Mouse (Mus musculus) kidney, embryonic 16.5 days (tissue): ENCODE results near the gene Spint5. TPM values are rescaled to one million over a fixed set of nuclear protein-coding genes. Genes with fewer than 3 reads are reported as not detected.

Experiments used
- ATAC-seq: fragments of 200-750 bp; cut with Nextera tagmentation; 2 replicates; pipeline ENCODE4 v1.8.0; 2017; ENCODE audit warnings: moderate TSS enrichment; ENCODE audit not compliant: low FRiP score, low TSS enrichment
- H3K27ac ChIP-seq: fragments of 300-500 bp; sonication (generic); 2 replicates; pipeline ENCODE4 v1.5.1; 2014; ENCODE audit warnings: low read length
- H3K27me3 ChIP-seq: fragments of 300-500 bp; sonication (generic); 2 replicates; pipeline ENCODE4 v1.6.1; 2014; ENCODE audit warnings: low read length, control low read depth, mixed read lengths; ENCODE audit not compliant: insufficient read depth
- H3K36me3 ChIP-seq: fragments of 300-500 bp; sonication (generic); 2 replicates; pipeline ENCODE4 v1.6.1; 2014; ENCODE audit warnings: low read length, control low read depth, mixed read lengths; ENCODE audit not compliant: insufficient read depth
- H3K4me1 ChIP-seq: fragments of 300-500 bp; sonication (generic); 2 replicates; pipeline ENCODE4 v1.6.1; 2014; ENCODE audit warnings: low read length, control low read depth, mixed read lengths; ENCODE audit not compliant: insufficient read depth
- H3K4me2 ChIP-seq: fragments of 300-500 bp; sonication (generic); replicated peaks from 2 replicates; pipeline ENCODE4 v1.6.1; 2014; ENCODE audit warnings: low read depth, low read length
- H3K4me3 ChIP-seq: fragments of 300-500 bp; sonication (generic); 2 replicates; pipeline ENCODE4 v1.5.1; 2014; ENCODE audit warnings: mild to moderate bottlenecking, low read length
- H3K9ac ChIP-seq: fragments of 300-500 bp; sonication (generic); replicated peaks from 2 replicates; pipeline ENCODE4 v1.6.1; 2014; ENCODE audit warnings: low read length
- H3K9me3 ChIP-seq: fragments of 300-500 bp; sonication (generic); 2 replicates; pipeline ENCODE4 v1.6.1; 2016; ENCODE audit warnings: low read length, control low read depth
- WGBS: fragments of 180-500 bp; shearing (Covaris S2); extraction: QIAGEN DNeasy Blood & Tissue Kit; methylation state at CpG from one replicate; pipeline ENCODE4 v1.1.7; 2014; 5-methylcytosine and 5-hydroxymethylcytosine counted together
- polyA plus RNA-seq: library from polyadenylated mRNA; unstranded; fragments of >200 nt; fragmentation: Nextera tagmentation; extraction: Ambion mirVana; gene quantifications from 2 replicates; pipeline ENCODE4 v1.2.1, GENCODE M21; 2015

The Spint5 gene
- polyA plus RNA-seq, 1 experiment from 2014 or later = not detected

- no peak overlapping the region for H3K4me2 ChIP-seq
- 91% methylated on average over 2 of the region's 2 CpGs for WGBS
- H3K27me3 ChIP-seq = no peaks in the 10 kb centered on the region
- H3K36me3 ChIP-seq = peaks cover 69% of the 10 kb centered on the region
- ATAC-seq = no peak
- no peak overlapping the region for H3K27ac ChIP-seq
- H3K9me3 ChIP-seq = no peaks in the 10 kb centered on the region
- H3K4me3 ChIP-seq = no peak overlapping the region
- no peaks in the 10 kb centered on the region for H3K4me1 ChIP-seq
- no peak overlapping the region for H3K9ac ChIP-seq
Observed at GRCm38 (mm10) chr2:164752454-164752853, 37.3 kb downstream of the Spint5 start.

GRCm38 (mm10) chr2:164754105-164754504, 39.0 kb downstream of the Spint5 start:
- Histone ChIP-seq H3K27ac (no peak overlapping the region), H3K36me3 (peaks cover 77% of the 10 kb centered on the region), H3K9me3 (no peaks in the 10 kb centered on the region), H3K9ac (no peak overlapping the region), H3K27me3 (no peaks in the 10 kb centered on the region), H3K4me1 (no peaks in the 10 kb centered on the region), H3K4me3 (no peak overlapping the region), H3K4me2 (no peak overlapping the region)
- no peak for ATAC-seq
- whole genome bisulfite sequencing = 74% methylated on average over 11 of the region's 11 CpGs

GRCm38 (mm10) chr2:164754800-164755199, 39.7 kb downstream of the Spint5 start:
- peaks cover 80% of the 10 kb centered on the region for H3K36me3 ChIP-seq
- no peaks in the 10 kb centered on the region for H3K4me1 ChIP-seq
- H3K9ac ChIP-seq = no peak overlapping the region
- WGBS = 80% methylated on average over 2 of the region's 2 CpGs
- H3K27me3 ChIP-seq = no peaks in the 10 kb centered on the region
- no peak overlapping the region for H3K27ac ChIP-seq
- ATAC-seq = no peak
- H3K4me3 ChIP-seq = no peak overlapping the region
- no peak overlapping the region for H3K4me2 ChIP-seq
- no peaks in the 10 kb centered on the region for H3K9me3 ChIP-seq

- Histone ChIP-seq H3K4me1 (no peaks in the 10 kb centered on the region), H3K27me3 (no peaks in the 10 kb centered on the region), H3K4me2 (no peak overlapping the region), H3K9ac (no peak overlapping the region), H3K36me3 (peaks cover 87% of the 10 kb centered on the region), H3K4me3 (no peak overlapping the region), H3K9me3 (no peaks in the 10 kb centered on the region), H3K27ac (no peak overlapping the region)
- ATAC-seq = no peak
- 82% methylated on average over 11 of the region's 11 CpGs for WGBS
Observed at GRCm38 (mm10) chr2:164757841-164758240, 42.7 kb downstream of the Spint5 start.

GRCm38 (mm10) chr2:164758692-164759091, 43.6 kb downstream of the Spint5 start:
- Histone ChIP-seq H3K9me3 (no peaks in the 10 kb centered on the region), H3K27ac (no peak overlapping the region), H3K4me2 (no peak overlapping the region), H3K36me3 (peaks cover 95% of the 10 kb centered on the region), H3K27me3 (no peaks in the 10 kb centered on the region), H3K4me1 (no peaks in the 10 kb centered on the region), H3K9ac (no peak overlapping the region), H3K4me3 (no peak overlapping the region)
- WGBS = 28% methylated on average over 1 of the region's 1 CpGs
- no peak for ATAC-seq

DNA sequence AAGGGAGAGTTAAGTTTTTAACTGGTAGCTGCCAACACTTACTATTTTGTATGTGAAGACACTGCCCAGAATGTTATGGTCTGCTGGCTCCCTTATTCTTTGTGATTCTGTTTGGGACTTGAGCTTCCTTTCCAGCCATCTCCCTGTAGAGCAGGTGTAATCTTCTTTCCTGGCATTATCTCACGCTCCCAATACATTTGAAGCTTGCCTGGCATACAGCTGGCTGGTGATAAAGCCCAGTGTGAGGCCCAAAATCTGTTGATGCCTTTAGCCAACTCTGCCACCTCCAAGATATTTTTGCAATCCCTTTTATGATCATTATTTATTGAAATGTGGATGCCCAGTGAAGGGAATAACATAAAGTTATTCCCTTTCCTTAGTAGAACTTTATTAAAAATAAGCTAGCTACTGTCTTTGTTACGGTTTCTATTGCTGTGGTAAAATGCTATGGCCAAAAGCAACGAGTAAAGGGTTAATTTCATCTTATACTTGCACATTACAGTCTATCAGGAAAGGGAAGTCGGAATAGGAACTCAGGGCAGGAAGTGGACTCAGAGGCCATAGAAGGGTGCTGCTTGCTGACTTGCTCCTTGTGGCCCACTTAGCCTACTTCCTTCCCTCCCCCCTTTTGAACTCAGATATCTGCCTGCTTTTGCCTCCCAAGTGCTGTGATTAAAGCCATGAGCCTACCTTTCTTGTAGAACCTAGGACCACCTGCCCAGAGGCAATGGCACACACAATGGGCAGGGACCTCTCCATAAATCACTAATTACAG, 45.1 kb downstream of the Spint5 start:
- Histone ChIP-seq H3K36me3 (peaks cover 89% of the 10 kb centered on the region), H3K4me1 (no peaks in the 10 kb centered on the region), H3K27me3 (no peaks in the 10 kb centered on the region), H3K27ac (no peak overlapping the region), H3K4me2 (no peak overlapping the region), H3K4me3 (no peak overlapping the region), H3K9me3 (no peaks in the 10 kb centered on the region), H3K9ac (no peak overlapping the region)
- WGBS = 83% methylated on average over 4 of the region's 4 CpGs
- ATAC-seq = no peak

DNA sequence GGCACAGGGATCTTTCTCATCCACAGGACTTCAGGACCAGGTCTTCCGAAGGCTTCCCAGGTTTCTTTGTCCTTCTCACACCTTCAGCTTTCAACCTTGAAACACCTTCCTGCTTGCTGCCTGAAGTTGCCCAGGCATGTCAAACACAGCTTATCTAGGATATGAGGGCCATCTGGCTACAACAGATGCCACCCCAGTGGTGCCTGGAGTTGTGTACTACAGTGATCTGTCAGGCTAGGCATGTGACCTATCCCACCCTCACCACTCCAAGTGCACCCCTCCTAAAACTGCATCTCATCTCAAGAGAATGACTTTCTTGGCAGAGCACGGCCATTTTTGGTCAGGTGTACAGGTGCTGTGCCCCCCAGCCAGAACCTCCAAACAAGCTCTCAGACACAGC, 46.4 kb downstream of the Spint5 start:
- Histone ChIP-seq H3K9me3 (no peaks in the 10 kb centered on the region), H3K9ac (no peak overlapping the region), H3K27me3 (no peaks in the 10 kb centered on the region), H3K4me1 (no peaks in the 10 kb centered on the region), H3K4me3 (no peak overlapping the region), H3K4me2 (no peak overlapping the region), H3K36me3 (peaks cover 85% of the 10 kb centered on the region), H3K27ac (no peak overlapping the region)
- 90% methylated on average over 2 of the region's 2 CpGs for WGBS
- peak; percentile 57; the same call in 1 of the 2 replicates for ATAC-seq

GRCm38 (mm10) chr2:164761971-164762370, 46.9 kb downstream of the Spint5 start:
- 89% methylated on average over 4 of the region's 4 CpGs for WGBS
- no peak overlapping the region for H3K9ac ChIP-seq
- H3K4me1 ChIP-seq = no peaks in the 10 kb centered on the region

GRCm38 (mm10) chr2:164762593-164762992, 47.5 kb downstream of the Spint5 start:
- H3K4me1 ChIP-seq = no peaks in the 10 kb centered on the region
- peaks cover 83% of the 10 kb centered on the region for H3K36me3 ChIP-seq
- H3K9me3 ChIP-seq = no peaks in the 10 kb centered on the region
- WGBS = 88% methylated on average over 7 of the region's 7 CpGs
- H3K4me2 ChIP-seq = no peak overlapping the region
- H3K27ac ChIP-seq = no peak overlapping the region
- no peaks in the 10 kb centered on the region for H3K27me3 ChIP-seq
- no peak overlapping the region for H3K4me3 ChIP-seq
- no peak for ATAC-seq
- H3K9ac ChIP-seq = no peak overlapping the region

More at GRCm38 (mm10) chr2:164761971-164762370, 46.9 kb downstream of the Spint5 start:
- Histone ChIP-seq H3K27me3 (no peaks in the 10 kb centered on the region), H3K4me3 (no peak overlapping the region), H3K9me3 (no peaks in the 10 kb centered on the region), H3K4me2 (no peak overlapping the region), H3K36me3 (peaks cover 83% of the 10 kb centered on the region), H3K27ac (no peak overlapping the region)
- no peak for ATAC-seq

- 86% methylated on average over 3 of the region's 3 CpGs for WGBS
- Histone ChIP-seq H3K9ac (no peak overlapping the region), H3K4me3 (no peak overlapping the region), H3K36me3 (peaks cover 55% of the 10 kb centered on the region), H3K27me3 (no peaks in the 10 kb centered on the region), H3K4me1 (peaks cover 9% of the 10 kb centered on the region), H3K4me2 (no peak overlapping the region), H3K27ac (no peak overlapping the region), H3K9me3 (no peaks in the 10 kb centered on the region)
- no peak for ATAC-seq
Observed at GRCm38 (mm10) chr2:164765841-164766240, 50.7 kb downstream of the Spint5 start.
